Mouse (Mus musculus) urinary bladder, postnatal 4 days (tissue): ENCODE measurements around the gene Racgap1.

Experiments used
- DNase-seq, 2 experiments: peaks; one replicate each; pipeline ENCODE4 v3.0.0; 2021 to 2022; ENCODE audit warnings: low spot score in 2 of 2

Racgap1 gene

GRCm38 (mm10) chr15:99590429-99591084 lies 60.9 kb downstream of the Racgap1 start, which contains the start of gene Aqp5:
Gene Aqp5, plus strand, starts transcription at chr15:99590782.
- DNase-seq, result no peak

GRCm38 (mm10) chr15:99589704-99590103 lies 61.8 kb downstream of the Racgap1 start:
- DNase-seq, result no peak

GRCm38 (mm10) chr15:99589237-99589636 lies 62.2 kb downstream of the Racgap1 start:
- no peak for DNase-seq

- DNase-seq, result no peak
These were observed 64.9 kb downstream of the Racgap1 start for GRCm38 (mm10) chr15:99586525-99586924.

- no peak for DNase-seq
These were observed 65.7 kb downstream of the Racgap1 start for GRCm38 (mm10) chr15:99585741-99586140.

GRCm38 (mm10) chr15:99584407-99585202 lies 66.9 kb downstream of the Racgap1 start:
- no peak for DNase-seq

GRCm38 (mm10) chr15:99583463-99584344 lies 67.8 kb downstream of the Racgap1 start:
- DNase-seq, result no peak

- no peak for DNase-seq
These were observed 72.5 kb downstream of the Racgap1 start, which contains the start of gene Aqp2 for GRCm38 (mm10) chr15:99578802-99579485. Gene Aqp2, plus strand, starts transcription at chr15:99579055.
